Mouse (Mus musculus) hindbrain, embryonic 15.5 days (tissue): ENCODE data around the gene Reg3g. TPM values are rescaled to one million over a fixed set of nuclear protein-coding genes. Genes with fewer than 3 reads are reported as not detected.
A peak's percentile ranks its signal among the peaks of the same experiment; 100 is the strongest.

ENCODE experiments used
- ATAC-seq: fragments of 200-750 bp; cut with Nextera tagmentation; 2 replicates; pipeline ENCODE4 v1.8.0; 2017; ENCODE audit warnings: low read depth, moderate number of reproducible peaks, moderate TSS enrichment; ENCODE audit not compliant: low FRiP score
- H3K27ac ChIP-seq: fragments of 300-500 bp; sonication (generic); replicated peaks from 2 replicates; pipeline ENCODE4 v1.5.1; 2015; ENCODE audit warnings: mild to moderate bottlenecking, inconsistent platforms
- H3K27me3 ChIP-seq: fragments of 300-500 bp; sonication (generic); 2 replicates; pipeline ENCODE4 v1.6.1; 2015; ENCODE audit warnings: control low read depth, inconsistent platforms
- H3K36me3 ChIP-seq: fragments of 300-500 bp; sonication (generic); 2 replicates; pipeline ENCODE4 v1.6.1; 2015; ENCODE audit warnings: control low read depth, inconsistent platforms
- H3K4me1 ChIP-seq: fragments of 300-500 bp; sonication (generic); replicated peaks from 2 replicates; pipeline ENCODE4 v1.6.1; 2015; ENCODE audit warnings: control low read depth, inconsistent platforms
- H3K4me2 ChIP-seq: fragments of 300-500 bp; sonication (generic); 2 replicates; pipeline ENCODE4 v1.6.1; 2015; ENCODE audit warnings: moderate library complexity, mild to moderate bottlenecking, inconsistent platforms
- H3K4me3 ChIP-seq: fragments of 300-500 bp; sonication (generic); 2 replicates; pipeline ENCODE4 v1.5.1; 2015; ENCODE audit warnings: mild to moderate bottlenecking, inconsistent platforms
- H3K9ac ChIP-seq: fragments of 300-500 bp; sonication (generic); 2 replicates; pipeline ENCODE4 v1.6.1; 2015; ENCODE audit warnings: inconsistent platforms
- H3K9me3 ChIP-seq: fragments of 300-500 bp; sonication (generic); 2 replicates; pipeline ENCODE4 v1.6.1; 2016; ENCODE audit warnings: control low read depth, inconsistent platforms
- WGBS: fragments of 180-500 bp; shearing (Covaris S2); methylation state at CpG from one replicate; pipeline ENCODE4 v1.1.7; 2015; 5-methylcytosine and 5-hydroxymethylcytosine counted together
- polyA plus RNA-seq: library from polyadenylated mRNA; unstranded; fragments of >200 nt; fragmentation: Nextera tagmentation; extraction: Ambion mirVana; gene quantifications from 2 replicates; pipeline ENCODE4 v1.2.1, GENCODE M21; 2015

Gene Reg3g
- not detected in 2 replicates for polyA plus RNA-seq

DNA sequence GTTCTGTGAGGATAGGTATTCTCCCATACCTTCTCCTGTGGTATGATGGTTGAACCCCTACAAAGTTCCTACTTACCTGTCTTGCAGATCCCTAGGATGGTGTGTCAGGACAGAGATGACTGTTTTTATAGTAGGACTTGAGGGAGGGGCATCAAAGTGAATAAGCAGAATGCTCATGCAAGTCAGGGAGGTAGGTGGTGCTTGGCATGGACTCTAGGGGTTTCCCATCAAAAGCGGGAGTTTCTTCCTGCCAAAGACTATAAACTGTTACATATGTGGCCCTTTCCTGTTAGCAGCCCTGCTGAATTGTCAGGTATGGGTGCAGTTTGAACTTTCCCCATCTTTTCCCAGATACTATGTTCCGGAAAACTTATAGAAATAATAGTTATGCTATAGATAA lies at the start of gene Reg3g:
Reg3g (minus strand) TSS at position 101 of the 400 bp plus-strand sequence.
- Histone ChIP-seq H3K4me1 (no peaks in the 10 kb centered on the region), H3K4me2 (no peak within 1 kb of the TSS), H3K27me3 (no peaks in the 10 kb centered on the region), H3K4me3 (no peak within 1 kb of the TSS), H3K27ac (no peak within 1 kb of the TSS), H3K36me3 (no peaks in the 10 kb centered on the region), H3K9me3 (no peaks in the 10 kb centered on the region), H3K9ac (no peak within 1 kb of the TSS)
- ATAC-seq = no peak
- 95% methylated on average over 2 of the region's 2 CpGs for WGBS

DNA sequence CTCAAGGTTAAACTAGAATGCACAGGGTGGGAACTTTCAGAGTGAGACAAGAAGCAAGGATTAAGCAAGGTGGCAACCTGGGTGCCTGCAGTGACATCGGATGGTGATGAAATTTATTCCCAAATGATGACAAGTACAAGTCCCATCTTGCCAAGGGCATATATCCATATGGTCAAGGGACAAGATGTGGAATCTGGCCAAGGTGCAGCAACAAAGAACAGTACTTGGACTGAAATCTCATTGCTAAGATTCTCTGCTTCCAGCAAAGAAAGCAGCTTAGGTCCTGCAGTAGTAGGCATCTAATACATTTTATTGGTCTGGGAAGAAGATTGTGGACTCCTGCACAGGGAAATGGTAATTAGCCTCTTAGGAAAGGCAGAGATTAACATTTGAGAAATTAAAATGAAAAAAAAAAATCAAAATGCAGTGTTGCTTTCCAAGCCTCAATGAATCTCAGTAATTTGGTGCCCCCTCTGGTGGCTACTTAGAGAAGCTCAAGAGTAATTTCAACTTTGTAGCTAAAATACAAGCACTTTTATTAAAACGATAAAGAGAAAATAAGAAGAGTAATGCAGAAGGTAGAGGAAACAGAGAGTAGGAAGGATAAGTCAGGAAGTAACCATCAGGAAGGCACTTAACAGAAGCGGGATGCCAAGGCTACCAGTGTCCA lies 47.2 kb upstream of the Reg3g start:
- H3K9ac ChIP-seq = no peak overlapping the region
- ATAC-seq = no peak
- H3K9me3 ChIP-seq = no peaks in the 10 kb centered on the region
- no peak overlapping the region for H3K4me2 ChIP-seq
- no peak overlapping the region for H3K27ac ChIP-seq
- no peaks in the 10 kb centered on the region for H3K4me1 ChIP-seq
- H3K27me3 ChIP-seq = no peaks in the 10 kb centered on the region
- H3K4me3 ChIP-seq = no peak overlapping the region
- 66% methylated on average over 3 of the region's 3 CpGs for WGBS
- no peaks in the 10 kb centered on the region for H3K36me3 ChIP-seq

DNA sequence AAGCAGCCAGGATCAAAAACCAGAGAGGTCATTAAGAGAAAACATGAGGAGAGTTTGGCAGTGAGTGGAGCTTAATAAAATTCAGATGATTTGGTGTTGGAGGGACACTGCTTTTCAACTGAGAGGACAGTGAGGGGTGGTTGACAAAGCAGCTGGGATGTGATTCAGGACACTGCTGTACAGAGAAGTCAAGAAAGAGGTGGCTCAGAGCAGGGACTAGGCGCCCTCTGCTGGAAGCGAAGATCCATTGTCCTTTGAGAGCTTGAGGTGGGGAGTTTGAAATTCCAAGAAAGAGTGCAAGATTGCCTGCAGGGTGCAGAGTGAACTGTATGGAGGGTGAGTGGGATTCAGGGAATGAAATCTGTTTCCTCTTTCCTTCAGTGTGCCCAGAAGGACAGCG lies 44.2 kb upstream of the Reg3g start:
- Histone ChIP-seq H3K9me3 (no peaks in the 10 kb centered on the region), H3K4me1 (no peaks in the 10 kb centered on the region), H3K4me3 (no peak overlapping the region), H3K27ac (no peak overlapping the region), H3K4me2 (no peak overlapping the region), H3K9ac (no peak overlapping the region), H3K27me3 (no peaks in the 10 kb centered on the region), H3K36me3 (no peaks in the 10 kb centered on the region)
- WGBS = 9% methylated on average over 3 of the region's 3 CpGs
- peak; percentile 54; the same call in 1 of the 2 replicates for ATAC-seq

DNA sequence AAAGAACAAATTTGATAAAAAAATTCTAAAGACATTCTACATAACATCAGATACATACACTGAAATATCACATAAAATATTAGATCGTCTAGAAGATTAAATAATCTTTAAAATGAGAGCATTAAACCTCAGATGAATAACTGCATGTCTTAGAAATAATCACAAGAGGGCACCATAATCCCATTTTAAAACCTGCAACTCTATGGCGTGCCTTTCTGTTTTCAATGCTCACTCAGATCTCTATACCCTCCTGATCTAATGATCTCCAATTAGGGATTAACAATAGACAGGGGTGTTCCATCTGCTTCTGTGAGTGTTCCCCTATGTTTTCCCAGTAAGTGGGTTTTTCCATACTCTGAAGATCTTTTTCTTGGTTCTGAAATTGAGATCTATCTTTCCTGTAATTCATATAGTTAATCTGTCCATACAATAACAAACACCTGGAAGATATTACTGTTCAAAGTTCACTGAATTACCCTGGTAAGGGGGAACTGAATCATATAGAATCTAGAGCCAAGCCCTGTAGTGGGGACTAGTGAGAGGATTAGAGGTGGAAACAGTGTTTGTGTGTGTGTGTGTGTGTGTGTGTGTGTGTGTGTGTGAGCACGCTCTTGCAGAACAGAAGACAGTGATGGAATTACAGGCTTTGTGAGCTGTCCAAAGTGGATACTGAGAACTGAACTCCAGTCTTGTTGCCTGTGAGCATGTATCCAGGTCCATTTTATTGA lies 41.7 kb upstream of the Reg3g start:
- H3K27ac ChIP-seq = no peak overlapping the region
- no peaks in the 10 kb centered on the region for H3K36me3 ChIP-seq
- H3K4me2 ChIP-seq = no peak overlapping the region
- no peaks in the 10 kb centered on the region for H3K4me1 ChIP-seq
- no peaks in the 10 kb centered on the region for H3K9me3 ChIP-seq
- no peak for ATAC-seq
- no peak overlapping the region for H3K4me3 ChIP-seq
- no peak overlapping the region for H3K9ac ChIP-seq
- no peaks in the 10 kb centered on the region for H3K27me3 ChIP-seq
- WGBS = 66% methylated on average over 3 of the region's 3 CpGs

DNA sequence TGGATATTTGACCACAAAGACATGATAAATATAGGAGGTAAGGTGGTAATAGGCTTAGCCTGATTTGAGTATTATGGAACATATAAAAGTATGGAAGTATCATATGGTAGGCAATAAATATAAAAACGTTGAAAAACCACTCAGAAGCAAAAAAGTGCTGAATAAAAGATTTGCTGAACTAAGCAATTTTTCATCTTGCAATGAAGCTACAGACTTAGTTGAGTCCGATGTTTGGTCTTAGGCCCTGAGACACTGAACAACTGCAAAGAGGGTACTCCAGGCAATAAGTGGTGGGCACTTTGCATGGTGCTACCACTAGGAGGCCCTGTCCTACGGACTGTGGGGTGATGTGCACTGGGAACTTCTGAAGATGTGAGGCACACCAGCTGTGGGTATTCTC lies 37.1 kb upstream of the Reg3g start:
- WGBS = 70% methylated on average over 3 of the region's 3 CpGs

DNA sequence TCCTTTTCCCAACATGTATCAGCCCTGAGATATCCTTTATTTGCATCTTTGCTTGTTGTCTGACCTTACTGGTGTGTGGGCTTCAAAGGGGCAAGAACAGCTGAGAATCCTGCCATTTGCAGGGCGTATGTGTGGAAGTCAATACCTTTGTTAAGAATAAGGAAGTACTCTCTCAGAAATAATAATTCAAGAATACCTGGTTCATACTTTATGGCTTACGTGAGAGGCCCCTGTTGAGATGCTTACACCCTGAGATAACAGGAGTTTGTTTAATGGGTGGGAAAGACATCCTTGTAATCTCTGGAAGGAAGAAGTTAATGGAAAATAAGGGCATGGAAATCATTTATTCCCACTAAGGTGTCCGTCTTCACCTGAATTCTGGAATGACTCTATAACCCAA lies 26.0 kb upstream of the Reg3g start:
- no peaks in the 10 kb centered on the region for H3K9me3 ChIP-seq
- no peak overlapping the region for H3K4me2 ChIP-seq
- no peak overlapping the region for H3K27ac ChIP-seq
- no peak for ATAC-seq
- no peaks in the 10 kb centered on the region for H3K36me3 ChIP-seq
- no peaks in the 10 kb centered on the region for H3K4me1 ChIP-seq
- no peaks in the 10 kb centered on the region for H3K27me3 ChIP-seq
- 89% methylated on average over 3 of the region's 3 CpGs for WGBS
- no peak overlapping the region for H3K4me3 ChIP-seq
- no peak overlapping the region for H3K9ac ChIP-seq

More for the DNA sequence above, 37.1 kb upstream of the Reg3g start:
- Histone ChIP-seq H3K4me1 (no peaks in the 10 kb centered on the region), H3K9me3 (no peaks in the 10 kb centered on the region), H3K4me2 (no peak overlapping the region), H3K27me3 (no peaks in the 10 kb centered on the region), H3K4me3 (no peak overlapping the region), H3K9ac (no peak overlapping the region), H3K36me3 (no peaks in the 10 kb centered on the region), H3K27ac (no peak overlapping the region)
- no peak for ATAC-seq

DNA sequence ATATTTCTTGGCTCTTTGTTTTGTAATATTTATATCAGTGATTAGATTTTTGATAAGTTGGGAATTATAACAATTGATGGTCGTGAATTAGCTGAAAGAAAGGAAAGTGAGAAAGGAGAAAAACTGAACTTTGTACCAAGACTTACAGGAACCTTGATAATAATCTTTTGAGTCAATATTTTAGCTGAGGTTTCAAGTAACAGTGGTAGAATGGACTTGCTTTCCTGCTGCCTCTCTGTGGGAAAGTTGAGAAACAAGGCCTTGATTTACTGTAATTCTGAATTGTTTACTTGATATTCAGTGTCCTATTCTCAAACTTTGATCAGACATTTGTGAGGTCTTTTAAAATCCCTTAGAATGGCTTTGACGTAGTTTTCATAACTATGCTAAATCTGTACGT lies 615 bp upstream of the Reg3g start:
- WGBS = 87% methylated on average over 3 of the region's 3 CpGs
- no peak overlapping the region for H3K9ac ChIP-seq
- H3K4me1 ChIP-seq = no peaks in the 10 kb centered on the region
- H3K36me3 ChIP-seq = no peaks in the 10 kb centered on the region
- no peaks in the 10 kb centered on the region for H3K9me3 ChIP-seq
- H3K4me2 ChIP-seq = no peak overlapping the region
- H3K27me3 ChIP-seq = no peaks in the 10 kb centered on the region
- no peak for ATAC-seq
- H3K4me3 ChIP-seq = no peak overlapping the region
- H3K27ac ChIP-seq = no peak overlapping the region

DNA sequence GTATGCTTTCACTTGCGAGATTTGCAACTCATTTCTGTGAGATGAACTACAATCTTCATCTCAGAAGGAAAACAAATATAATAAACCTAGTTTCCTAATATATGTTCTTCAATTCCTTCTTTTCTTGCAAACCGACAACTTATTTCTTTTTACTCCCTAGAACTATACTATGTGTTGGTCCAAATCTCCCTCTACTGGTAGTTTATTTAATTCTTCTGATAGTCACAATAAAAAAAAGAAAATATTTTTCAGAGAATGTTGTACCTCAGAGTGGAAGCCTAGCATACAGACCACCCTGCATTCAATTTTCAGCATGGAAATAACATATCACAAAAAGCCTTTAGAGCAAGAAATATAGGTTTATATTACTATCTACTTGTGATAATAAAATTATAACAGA lies 5.4 kb downstream of the Reg3g start:
- H3K4me1 ChIP-seq = no peaks in the 10 kb centered on the region
- 87% methylated on average over 2 of the region's 2 CpGs for WGBS
- no peaks in the 10 kb centered on the region for H3K27me3 ChIP-seq
- H3K9ac ChIP-seq = no peak overlapping the region
- no peak for ATAC-seq
- H3K36me3 ChIP-seq = no peaks in the 10 kb centered on the region
- H3K27ac ChIP-seq = no peak overlapping the region
- H3K9me3 ChIP-seq = no peaks in the 10 kb centered on the region
- H3K4me3 ChIP-seq = no peak overlapping the region
- no peak overlapping the region for H3K4me2 ChIP-seq

DNA sequence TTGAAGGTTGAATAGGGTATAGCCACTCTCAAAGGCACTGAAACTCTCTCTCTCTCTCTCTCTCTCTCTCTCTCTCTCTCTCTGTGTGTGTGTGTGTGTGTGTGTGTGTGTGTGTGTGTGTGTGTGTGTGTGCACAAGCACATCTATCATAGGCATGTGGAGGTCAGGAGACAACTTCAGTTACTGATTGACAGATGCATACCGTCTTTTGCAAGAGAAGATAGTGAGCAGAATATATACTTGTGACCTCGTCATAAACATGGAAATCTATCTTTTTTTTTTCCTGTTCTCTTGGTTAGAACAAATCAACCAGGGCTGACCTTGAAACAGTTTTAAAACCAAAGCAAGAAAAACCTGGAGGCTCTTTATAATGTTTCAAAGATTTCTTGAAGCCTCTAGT lies 6.3 kb downstream of the Reg3g start:
- no peaks in the 10 kb centered on the region for H3K27me3 ChIP-seq
- ATAC-seq = no peak
- H3K9me3 ChIP-seq = no peaks in the 10 kb centered on the region
- H3K4me2 ChIP-seq = no peak overlapping the region
- no peak overlapping the region for H3K27ac ChIP-seq
- 88% methylated on average over 2 of the region's 2 CpGs for whole genome bisulfite sequencing
- H3K4me3 ChIP-seq = no peak overlapping the region
- no peaks in the 10 kb centered on the region for H3K36me3 ChIP-seq
- no peak overlapping the region for H3K9ac ChIP-seq
- H3K4me1 ChIP-seq = no peaks in the 10 kb centered on the region

DNA sequence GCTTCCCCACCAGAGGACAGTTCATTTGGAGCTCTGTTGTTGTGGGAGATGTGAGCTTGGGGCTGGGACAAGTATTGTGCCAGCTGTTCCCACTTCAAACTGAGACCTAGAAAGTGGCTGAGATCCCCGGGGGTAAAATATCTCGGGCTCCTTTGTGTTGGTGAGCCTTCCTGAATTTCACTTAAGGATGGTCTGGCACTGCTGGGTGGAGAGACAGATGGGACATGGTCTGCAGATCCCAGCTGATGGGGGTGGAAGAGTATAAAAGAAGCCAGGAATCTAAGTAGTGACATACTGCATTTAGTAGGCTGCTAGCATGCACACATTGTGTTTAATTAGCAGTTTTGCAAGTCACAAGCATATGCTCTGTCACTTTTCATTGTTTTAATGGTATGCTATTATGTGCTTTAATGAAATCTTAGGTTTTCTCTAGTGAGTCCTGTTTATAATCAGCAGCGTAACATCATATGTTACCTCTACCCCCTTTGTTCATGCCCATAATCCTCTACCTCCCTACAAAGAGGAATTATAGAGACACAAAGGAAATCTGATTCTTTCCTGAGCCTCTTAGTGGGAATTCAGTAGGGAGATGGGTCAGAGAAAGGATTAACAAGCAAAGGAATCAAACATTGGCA lies 8.4 kb downstream of the Reg3g start:
- no peak for ATAC-seq
- 41% methylated on average over 3 of the region's 3 CpGs for WGBS

DNA sequence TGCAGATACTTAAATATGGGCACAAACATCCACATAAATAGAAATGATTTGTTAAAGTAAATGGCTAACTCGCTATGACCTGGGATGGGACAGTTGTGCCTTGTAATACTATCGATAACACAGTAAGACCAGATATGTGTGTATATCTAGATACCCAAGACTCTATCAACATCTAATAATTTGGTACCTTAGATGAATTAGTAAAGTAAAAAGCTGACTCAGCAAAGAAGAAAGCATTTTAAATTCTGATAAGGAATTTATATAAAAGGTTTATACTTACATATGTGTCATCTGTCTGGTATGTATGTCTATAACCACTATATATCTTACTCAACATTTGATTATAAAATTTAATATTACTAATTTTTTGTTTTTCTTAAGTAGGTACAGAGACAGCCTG lies 15.9 kb downstream of the Reg3g start:
- Histone ChIP-seq H3K9ac (no peak overlapping the region), H3K27ac (no peak overlapping the region), H3K36me3 (no peaks in the 10 kb centered on the region), H3K4me1 (no peaks in the 10 kb centered on the region), H3K4me3 (no peak overlapping the region), H3K9me3 (no peaks in the 10 kb centered on the region), H3K4me2 (no peak overlapping the region), H3K27me3 (no peaks in the 10 kb centered on the region)
- 97% methylated on average over 2 of the region's 2 CpGs for WGBS
- no peak for ATAC-seq

More for the DNA sequence above, 8.4 kb downstream of the Reg3g start:
- Histone ChIP-seq H3K9ac (no peak overlapping the region), H3K27me3 (no peaks in the 10 kb centered on the region), H3K9me3 (no peaks in the 10 kb centered on the region), H3K4me2 (no peak overlapping the region), H3K4me1 (no peaks in the 10 kb centered on the region), H3K36me3 (no peaks in the 10 kb centered on the region), H3K4me3 (no peak overlapping the region), H3K27ac (no peak overlapping the region)

DNA sequence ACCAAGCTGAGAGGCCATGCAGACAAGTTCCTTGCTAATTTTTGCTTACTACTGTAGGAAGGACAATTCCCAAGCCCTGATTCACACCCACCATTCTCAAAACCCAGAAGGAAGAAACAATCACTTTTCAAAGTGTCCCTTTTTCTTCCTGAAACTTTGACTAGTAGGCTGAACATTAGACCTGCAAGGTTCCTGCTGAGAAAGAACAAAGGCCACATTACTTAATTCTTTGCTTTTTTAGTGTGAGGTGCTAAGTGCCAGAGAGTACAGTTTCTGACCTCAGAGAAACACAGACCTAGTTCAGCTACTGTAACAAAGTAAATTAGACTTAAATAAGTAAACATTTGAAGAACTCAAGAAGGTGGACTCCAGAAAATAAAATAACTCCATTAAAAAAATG lies 20.3 kb downstream of the Reg3g start:
- Histone ChIP-seq H3K27ac (no peak overlapping the region), H3K9ac (no peak overlapping the region), H3K4me3 (no peak overlapping the region), H3K4me1 (no peaks in the 10 kb centered on the region), H3K4me2 (no peak overlapping the region), H3K27me3 (no peaks in the 10 kb centered on the region), H3K36me3 (no peaks in the 10 kb centered on the region), H3K9me3 (no peaks in the 10 kb centered on the region)
- ATAC-seq = no peak
